Mouse (Mus musculus) heart, postnatal 4 days (tissue): Measurements from ENCODE around the gene Rab21. TPM values are rescaled to one million over a fixed set of nuclear protein-coding genes. Genes with fewer than 3 reads are reported as not detected.
A peak's percentile ranks its signal among the peaks of the same experiment; 100 is the strongest.

ENCODE experiments used
- DNase-seq: peaks from one replicate; pipeline ENCODE4 v3.0.0; 2021
- total RNA-seq, 2 experiments: library from RNA; stranded (reverse); gene quantifications; 2 replicates each; pipeline ENCODE4 v1.2.3; 2021

Rab21 gene
- total RNA-seq, 2 experiments from 2014 or later = 57.3 to 58.2 TPM

DNA sequence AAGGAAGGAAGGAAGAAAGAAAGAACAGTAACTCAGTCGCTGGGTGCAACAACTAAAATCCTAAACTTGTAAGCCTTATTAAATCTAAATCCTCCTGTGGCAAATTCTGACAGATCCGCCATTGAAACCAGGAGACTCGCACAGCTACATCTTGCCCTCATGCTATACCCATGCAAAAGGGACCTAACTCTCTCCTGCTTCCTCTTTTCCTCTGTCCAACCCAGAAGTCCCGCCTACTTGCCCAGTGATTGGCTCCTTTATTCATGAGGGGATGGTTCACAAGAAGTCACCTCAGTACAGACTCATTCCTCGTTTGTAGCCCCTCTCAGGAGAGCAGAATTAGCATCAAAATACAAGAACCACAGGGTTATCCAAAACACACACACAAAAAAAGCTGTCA is 43.7 kb downstream of the Rab21 start:
- no peak for DNase-seq

DNA sequence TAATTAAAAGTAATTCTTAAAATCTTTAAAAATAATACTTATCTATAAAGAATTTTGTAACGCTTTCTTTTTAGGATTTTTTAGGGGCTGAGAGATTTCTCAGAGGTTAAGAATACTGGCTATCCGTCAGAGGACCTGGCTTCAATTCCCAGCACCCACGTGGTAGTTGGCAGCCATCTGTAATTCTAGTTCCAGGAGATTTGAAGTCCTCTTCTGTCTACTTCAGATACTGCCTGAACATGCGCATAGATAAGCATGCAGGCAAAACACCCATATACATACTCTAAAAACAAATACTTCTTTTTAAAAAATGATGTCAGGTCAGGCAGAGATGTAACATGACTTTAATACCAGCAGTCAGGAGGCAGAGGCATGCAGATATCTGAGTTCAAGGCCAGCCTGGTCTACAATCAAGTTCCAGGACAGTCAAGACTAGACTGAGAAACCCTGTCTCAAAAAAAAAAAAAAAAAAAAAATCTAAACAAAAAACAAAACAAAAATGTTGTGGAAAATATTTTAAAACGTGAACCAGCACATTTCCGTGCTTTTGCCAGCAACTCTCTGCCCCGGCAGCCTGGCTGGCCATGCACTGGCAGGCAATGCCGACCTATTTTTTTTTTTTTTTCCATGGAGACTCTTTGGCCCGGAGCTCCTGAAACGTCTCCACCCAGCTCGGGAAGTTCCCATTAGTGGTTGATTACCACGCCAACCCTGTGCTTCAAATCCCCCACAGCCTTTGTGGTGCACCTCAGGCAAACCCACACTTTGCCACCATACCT is 44.6 kb downstream of the Rab21 start:
- DNase-seq = no peak

DNA sequence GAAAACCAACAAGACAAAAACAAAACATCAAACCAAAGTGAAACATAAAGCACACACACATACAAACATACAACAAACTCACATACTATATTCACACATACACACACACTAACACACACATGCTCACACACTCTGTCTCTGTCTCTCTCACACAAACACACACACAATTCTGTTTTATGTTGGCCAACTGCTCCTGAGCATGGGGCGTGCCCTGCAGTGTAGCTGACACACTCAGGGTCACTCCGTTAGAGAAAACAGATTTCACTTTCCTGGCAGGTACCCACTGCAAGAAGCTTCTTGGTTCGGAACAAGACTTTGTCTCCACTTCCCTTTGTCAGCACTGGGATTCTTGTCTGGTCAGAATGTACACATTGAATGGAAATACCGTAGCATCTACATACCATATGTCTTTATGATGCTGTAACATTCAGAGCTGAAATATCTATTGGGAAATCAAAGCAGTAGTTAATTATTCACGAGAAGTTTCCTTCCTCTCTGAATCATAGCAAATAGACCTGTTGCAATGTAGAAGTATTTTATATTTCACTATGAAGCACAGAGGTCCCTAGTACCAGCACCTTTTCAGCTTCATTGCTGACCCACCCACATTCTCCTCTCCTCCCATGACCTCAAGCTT is 52.4 kb downstream of the Rab21 start:
- DNase-seq = no peak

DNA sequence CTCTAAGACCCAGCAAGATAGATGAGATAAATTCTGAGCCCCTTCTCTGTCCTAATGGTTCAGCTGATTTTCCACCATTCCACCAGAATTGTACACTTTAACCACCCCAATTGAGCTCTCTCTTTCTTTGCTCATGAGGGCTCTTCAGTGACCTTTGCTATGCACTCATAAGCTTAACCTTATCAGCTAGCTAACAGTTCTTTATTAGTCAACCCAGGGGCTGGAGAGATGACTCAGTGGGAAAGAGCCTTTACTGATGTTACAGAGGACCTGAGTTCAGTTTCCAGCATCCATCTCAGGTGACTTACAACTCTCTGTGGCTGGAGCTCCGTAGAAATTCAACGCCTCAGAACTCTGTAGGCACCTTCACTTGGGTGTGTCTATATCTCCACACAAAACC is 53.1 kb downstream of the Rab21 start:
- no peak for DNase-seq

DNA sequence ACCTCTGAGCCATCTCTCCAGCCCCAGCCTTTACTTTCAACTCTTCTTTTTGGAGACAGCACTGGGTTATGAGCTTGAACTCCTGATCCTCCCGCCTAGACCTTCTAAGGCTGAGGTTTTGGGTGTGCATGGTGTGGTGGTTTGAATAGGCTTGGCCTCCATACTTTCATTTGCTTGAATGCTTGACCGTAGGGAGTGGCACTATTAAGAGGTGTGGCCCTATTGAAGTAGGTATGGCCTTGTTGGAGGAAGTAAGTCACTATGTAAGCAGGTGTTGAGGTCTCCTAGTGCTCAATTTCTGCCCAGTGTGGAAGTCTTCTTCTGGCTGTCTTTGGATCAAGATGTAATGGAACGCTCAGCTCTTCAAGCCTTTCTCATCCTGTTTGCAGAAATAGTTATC is 54.0 kb downstream of the Rab21 start:
- DNase-seq = no peak

DNA sequence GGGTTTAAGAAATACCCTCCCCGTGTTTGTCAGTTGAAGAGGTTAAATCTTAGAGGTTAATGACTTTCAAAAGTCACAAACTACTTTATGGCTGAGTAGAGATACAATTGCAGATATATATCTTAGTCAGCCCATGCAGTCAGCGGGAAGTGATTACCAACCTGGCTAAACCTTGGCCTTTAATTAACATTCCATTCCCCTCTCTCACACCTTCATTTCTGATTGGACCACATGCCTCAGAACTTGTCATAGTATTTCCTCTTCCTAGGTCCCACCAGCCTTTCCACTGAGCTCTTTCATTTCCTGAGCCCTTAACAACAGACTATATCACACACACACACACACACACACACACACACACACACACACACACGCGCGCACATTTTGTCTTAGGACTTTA is 59.2 kb downstream of the Rab21 start:
- DNase-seq = no peak

DNA sequence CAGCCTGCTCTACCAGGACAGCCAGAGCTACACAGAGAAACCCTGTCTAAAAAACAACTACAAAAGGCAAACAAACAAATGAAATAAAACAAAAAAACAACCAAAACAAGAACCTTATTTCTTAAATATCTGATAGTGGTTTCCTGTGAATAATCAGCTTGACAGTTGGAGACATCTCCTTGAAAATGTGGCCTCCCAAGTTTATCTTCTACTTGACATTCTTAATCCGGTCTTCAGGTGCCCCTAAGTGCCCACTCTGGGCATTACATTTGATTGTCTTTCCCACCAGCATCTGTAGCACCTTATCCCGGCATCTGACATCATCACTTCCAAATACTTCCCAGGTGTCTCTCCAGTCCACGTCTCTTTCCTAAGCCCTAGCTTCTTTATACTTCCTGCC is 61.9 kb downstream of the Rab21 start:
- no peak for DNase-seq

DNA sequence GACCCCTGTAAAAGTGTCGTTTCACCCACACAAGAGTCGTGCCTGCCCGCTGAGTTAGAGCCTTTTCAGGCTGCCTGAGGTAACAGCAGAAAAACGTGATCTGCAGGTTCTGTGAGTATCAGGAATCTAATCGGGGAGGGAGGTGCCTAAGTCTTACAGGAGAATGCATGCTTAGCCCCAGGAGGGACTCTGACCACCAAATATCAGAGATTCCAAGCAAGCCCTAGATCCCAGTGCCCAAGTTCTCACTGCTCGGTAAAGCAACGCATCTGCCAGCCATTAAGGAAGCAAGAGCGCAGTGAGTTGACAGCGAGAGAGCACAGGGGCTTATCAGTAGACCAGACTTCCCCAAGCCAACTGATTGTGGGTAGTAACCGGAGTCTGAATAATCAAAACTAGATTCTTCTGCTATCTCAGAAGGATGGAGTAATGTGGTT is 63.1 kb downstream of the Rab21 start:
- no peak for DNase-seq

DNA sequence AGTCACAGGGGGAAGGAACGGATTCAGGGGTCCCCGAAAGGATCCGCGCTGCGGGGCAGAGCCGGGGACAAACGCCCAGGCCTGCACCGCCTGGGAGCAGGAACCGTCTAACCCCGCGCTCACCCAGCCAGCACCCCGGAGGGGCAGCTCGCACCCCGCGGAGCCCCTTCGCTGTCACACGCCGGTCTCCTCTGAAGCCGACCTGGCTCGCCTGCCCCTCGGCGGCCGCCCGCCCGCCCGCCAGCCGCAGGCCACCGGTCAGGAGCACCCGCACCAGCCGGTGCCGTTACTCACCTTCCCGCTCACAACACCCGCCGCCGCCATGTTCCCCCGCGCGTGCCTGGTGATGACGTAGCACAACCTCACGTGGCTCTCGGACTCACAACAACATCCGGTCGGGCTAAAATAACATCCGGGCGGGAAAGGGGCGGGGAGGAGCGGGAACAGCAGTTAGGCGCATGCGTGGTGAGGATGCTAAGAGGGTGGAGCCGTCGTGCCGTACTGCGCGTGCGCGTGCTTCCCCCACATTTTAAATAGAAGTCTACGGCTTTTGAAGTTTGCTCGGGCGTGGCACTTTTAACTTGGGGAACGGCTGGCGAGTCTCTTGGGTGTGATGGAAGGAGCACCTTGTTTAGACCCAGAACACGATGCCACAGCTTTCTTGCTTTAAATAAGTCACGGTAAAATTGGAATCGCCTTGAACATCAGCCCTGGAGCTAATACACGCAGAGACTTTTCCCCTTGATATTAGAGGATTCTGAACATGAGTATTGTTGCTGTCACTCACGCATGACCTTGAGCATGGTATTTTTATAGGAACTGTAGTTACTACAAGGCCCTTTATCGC is 64.1 kb downstream of the Rab21 start, which contains the start of gene Tbc1d15:
Tbc1d15 (minus strand) TSS at position 380 of the 847 bp plus-strand sequence.
- peak; percentile 98 for DNase-seq

DNA sequence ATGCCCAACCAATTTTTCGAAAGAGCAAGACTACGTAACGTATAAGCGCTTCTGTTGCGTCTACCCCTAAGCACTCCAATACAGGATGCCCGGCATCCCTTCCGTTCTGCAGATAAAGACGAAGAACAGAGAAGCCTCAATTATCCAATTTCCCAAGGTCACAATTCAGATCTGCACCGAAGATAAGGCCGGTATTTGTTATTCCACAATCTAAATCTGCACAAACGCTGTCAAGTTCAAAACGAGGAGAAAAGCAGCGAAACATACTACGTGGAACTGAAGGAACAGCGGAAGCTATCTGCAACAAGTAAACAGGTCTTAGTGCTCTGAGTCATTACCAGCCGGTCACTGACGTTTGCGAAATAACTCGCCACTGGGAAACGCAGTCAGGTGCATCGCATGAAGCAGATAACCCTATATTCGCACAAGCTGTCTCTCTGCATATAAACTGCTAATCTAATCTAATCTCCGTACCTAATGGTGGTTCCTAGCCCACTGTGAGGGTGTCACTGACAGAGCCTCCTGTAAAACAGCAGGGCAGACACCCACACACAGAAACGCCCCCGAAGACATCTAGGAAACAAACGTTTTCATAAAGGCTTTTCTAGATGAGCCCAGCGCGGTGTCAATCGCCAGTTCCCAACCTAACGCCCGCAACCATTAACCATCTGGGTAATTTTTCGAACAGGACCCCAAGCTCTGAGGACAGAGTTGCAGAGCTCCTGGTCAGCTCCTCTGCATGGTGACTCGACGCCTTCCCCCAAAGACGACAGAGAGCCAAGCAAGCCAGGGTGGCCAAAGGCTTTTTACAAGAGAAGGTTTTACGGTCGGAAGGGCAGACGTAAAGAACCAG is 64.9 kb downstream of the Rab21 start:
- DNase-seq = no peak

DNA sequence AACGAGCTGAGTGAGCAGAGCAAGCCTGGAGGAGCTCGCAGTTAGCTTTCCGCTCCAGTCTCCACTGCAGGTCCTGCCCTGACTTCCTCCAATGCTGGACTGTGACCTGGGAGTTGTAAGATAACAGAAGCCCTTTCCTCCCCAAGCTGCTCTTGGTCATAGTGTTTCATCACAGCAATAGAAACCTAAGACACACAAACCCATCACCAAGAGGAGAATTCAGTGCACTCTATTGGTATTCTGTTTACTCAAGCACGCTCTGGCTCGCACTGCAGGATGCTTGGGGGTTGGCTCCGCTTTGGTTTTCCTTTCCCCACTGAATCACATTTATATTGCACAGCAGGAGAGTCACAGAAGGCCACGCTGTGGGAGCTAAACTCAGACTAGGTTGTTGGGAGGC is 67.4 kb downstream of the Rab21 start:
- no peak for DNase-seq

DNA sequence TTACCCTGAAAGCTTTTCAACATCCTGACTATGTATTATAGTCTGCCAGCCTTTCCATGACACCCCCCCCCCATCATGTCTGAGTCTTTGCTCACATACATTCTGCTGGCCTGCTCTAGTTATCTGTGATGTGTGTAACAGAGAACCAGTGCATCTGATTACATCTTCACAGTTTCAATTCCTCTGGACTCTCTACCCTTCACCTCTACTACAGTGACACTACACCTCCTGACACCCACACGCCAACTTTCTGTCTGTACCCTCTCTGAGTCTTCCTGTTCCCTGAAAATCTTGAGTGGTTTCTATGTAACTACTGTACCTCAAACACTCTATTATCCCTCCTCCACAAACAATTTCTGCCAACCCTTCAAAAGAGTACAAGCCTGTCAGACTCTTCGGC is 69.9 kb downstream of the Rab21 start:
- DNase-seq = no peak

DNA sequence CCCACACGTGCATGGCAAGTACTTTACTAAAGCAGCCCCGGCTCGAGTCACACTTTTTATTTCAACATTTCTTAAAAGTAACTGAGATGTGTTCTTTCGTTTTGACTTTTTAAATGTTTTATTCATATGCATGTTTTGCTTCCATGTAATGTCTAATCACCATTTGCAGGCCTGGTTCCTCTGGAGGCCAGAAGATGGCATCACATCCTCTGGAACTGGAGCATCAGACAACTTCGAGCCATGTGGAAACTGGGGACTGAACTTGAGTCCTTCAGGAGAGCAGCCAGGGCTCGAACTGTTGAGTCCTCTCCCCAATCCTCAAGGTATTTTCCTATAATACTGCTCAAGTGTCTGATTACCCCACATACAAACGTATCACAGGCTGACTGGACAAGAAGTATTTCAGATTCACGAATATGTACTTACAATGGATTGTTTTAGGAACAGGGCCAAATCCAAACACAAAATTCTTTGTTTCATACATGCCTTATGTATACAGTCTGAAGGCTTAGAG is 74.3 kb downstream of the Rab21 start:
- no peak for DNase-seq

DNA sequence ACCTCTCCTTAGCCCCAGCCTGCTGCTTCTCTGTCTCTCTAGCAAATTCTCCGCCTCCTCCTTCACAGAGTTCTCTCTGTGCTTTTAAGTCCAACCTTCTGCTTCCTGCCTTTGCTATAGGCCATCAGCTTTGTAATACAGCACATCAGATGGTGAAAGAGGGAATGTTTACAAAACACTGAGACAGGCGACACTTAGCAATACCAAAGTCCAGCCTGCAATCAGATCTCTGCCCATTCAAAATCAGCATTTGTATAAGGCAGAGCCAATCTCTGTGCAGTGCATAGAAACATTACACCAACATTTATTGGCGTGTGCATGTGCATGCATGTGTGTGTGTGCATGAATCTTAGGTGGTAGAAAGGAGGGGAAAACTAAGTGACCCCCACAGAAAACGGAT is 77.5 kb downstream of the Rab21 start:
- no peak for DNase-seq

Other genes starting within 250 kb of the Rab21 start
- not detected for gene Tph2, start 130.6 kb downstream of the Rab21 start, total RNA-seq
- 10 to 100 TPM; 42.6 to 44.5 TPM for gene Tbc1d15, start 64.1 kb downstream of the Rab21 start, total RNA-seq
- gene Tmem19, start 46.9 kb upstream of the Rab21 start, total RNA-seq = 10 to 100 TPM; 17.5 to 17.6 TPM
- gene Thap2, start 68.8 kb upstream of the Rab21 start, total RNA-seq = 1 to 10 TPM; 4.5 to 6.7 TPM
- 10 to 100 TPM; 23.1 to 23.5 TPM for gene Zfc3h1, start 69.4 kb upstream of the Rab21 start, total RNA-seq